Mouse (Mus musculus): ENCODE measurements at regions not wholly inside any gene's neighbourhood (a gene's known extent, or its start where the extent isn't known, plus 50 kb on each side); places are given as distances from the start of the nearest gene placed in this dataset.
A peak's percentile ranks its signal among the peaks of the same experiment; 100 is the strongest.

DNA sequence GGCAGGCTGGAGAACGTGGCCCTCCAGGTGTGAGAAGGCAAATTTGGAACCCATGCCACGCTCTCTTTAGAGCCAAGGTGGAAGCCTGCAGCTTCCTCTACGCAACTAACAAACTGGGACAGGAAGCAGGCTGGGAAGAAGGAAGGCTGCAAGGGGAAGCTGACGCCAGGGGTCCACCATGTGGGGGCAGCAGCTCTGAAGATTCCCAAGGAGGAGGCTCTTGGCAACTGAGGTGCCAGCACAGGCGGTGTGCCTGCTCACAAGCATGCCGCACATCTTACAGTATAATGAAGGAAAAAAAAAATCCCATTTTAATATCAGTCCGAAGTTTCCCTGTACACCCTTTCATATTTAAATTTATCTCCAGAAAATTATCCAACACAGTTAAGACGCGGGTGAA is 117.3 kb upstream of the Mki67 start:
- H3K27me3 ChIP-seq (ENCODE audit: insufficient read depth, poor library complexity, severe bottlenecking): peaks cover 26% of the 10 kb centered on the region

DNA sequence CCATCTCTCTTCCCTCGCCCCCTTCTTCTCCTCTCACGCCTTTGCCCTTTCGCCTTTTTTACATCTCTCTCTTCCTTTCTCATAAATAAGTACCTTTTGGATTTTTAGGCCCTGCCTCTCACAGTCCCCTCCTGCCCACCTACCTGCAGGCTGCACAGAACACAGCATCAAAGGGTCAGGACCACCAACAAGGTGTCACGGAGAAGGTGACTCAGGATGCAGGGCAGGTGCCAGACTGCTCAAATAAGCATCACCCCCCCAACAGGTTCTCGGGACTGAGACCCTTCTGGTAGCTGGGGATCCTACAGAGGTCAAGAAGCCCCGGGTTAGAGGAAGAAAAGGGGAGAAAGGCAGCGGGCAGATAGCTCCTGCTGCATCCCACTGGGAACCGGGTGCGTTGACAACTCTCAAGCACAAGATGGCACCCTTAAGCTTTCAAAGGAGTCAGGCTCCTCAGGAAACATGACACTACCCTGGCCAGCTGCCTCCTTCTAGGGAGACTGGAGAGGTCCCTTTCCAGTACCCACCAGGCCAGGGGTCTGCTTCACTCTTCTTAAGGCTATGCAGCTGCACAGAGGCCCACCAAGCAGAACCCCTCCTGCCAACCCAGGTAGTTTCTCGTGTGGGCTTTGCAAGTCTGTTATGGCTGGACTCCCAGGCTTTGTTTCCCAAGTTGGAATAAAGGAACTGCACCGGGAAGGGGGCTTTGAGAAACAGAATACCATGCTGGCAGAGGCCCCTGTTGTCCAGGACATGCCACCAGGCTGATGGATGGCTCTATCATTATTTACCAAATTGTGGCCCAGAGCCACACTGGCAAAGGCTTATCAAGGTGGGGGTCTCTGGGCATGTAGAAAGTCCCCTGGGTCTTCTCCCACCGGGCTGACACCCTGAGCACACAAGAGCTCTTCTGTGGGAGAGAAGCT is 120.9 kb upstream of the Mki67 start:
- no peak overlapping the region; the same call in 1 of the 2 replicates for H3K4me3 ChIP-seq
- peak; percentile 80 for DNase-seq (ENCODE audit: low spot score)
- H3K27ac ChIP-seq: peak overlapping the region; percentile 43; the same call in 1 of the 2 replicates
- 41% methylated on average over 12 of the region's 12 CpGs for WGBS
- peaks cover 5% of the 10 kb centered on the region; the same call in 1 of the 2 replicates for H3K4me1 ChIP-seq
- H3K9me3 ChIP-seq: no peaks in the 10 kb centered on the region
- no peaks in the 10 kb centered on the region for H3K36me3 ChIP-seq
- H3K27me3 ChIP-seq (ENCODE audit: insufficient read depth, poor library complexity, severe bottlenecking): peaks cover 25% of the 10 kb centered on the region

More for the DNA sequence above, 117.3 kb upstream of the Mki67 start:
- WGBS: 57% methylated on average over 9 of the region's 9 CpGs
- H3K4me1 ChIP-seq: peaks cover 5% of the 10 kb centered on the region; the same call in 1 of the 2 replicates
- no peak for DNase-seq (ENCODE audit: low spot score)
- no peaks in the 10 kb centered on the region for H3K9me3 ChIP-seq
- H3K36me3 ChIP-seq: no peaks in the 10 kb centered on the region
- no peak overlapping the region for H3K4me3 ChIP-seq
- no peak overlapping the region for H3K27ac ChIP-seq

DNA sequence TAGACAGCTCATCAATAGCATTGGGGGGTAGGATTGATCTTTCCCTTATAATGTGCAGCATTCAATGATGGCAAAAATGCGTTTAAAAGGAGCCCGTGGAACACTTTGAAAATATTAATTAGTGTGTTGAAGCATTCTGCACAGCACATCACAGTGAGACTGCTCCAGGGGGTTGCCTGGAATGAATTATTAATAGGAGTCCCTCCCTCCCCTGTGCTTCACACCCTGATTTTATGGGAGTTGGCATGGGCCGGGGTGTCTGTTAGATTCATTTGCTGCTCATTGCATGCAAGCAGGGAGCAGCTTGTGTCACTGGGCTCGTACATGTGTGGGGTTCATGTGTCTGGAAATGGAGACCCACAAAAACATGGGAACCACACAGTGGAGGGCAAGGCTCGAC is 127.9 kb upstream of the Mki67 start:
- H3K4me3 ChIP-seq: no peak overlapping the region
- H3K36me3 ChIP-seq: no peaks in the 10 kb centered on the region
- no peaks in the 10 kb centered on the region for H3K4me1 ChIP-seq
- WGBS: 76% methylated on average over 5 of the region's 5 CpGs
- H3K27ac ChIP-seq: no peak overlapping the region
- no peak for DNase-seq (ENCODE audit: low spot score)
- H3K9me3 ChIP-seq: no peaks in the 10 kb centered on the region
- H3K27me3 ChIP-seq (ENCODE audit: insufficient read depth, poor library complexity, severe bottlenecking): peaks cover 40% of the 10 kb centered on the region

DNA sequence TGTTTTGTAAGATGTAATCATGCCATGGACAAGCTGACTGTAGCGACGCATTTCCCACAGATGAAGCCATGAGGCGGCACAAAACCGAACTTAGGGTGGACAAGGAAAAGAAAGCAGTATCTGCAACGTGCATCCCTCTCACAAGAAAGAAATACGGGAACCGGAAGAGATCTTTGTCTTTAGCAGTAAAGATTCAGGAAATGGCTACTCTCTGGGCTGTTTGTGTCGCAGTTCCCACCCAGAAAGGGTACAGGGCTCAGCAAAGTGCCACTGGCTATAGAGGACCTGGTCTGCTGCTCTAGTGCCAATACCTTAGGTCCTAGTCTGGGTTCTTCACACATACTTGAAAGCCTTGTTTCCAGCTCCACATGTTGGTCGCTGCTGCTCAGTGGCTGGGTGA is 131.1 kb upstream of the Mki67 start:
- H3K9me3 ChIP-seq: no peaks in the 10 kb centered on the region
- no peak overlapping the region for H3K4me3 ChIP-seq
- DNase-seq (ENCODE audit: low spot score): no peak
- no peaks in the 10 kb centered on the region for H3K36me3 ChIP-seq
- H3K27me3 ChIP-seq (ENCODE audit: insufficient read depth, poor library complexity, severe bottlenecking): peaks cover 65% of the 10 kb centered on the region
- 69% methylated on average over 9 of the region's 9 CpGs for WGBS
- no peaks in the 10 kb centered on the region for H3K4me1 ChIP-seq
- no peak overlapping the region for H3K27ac ChIP-seq

DNA sequence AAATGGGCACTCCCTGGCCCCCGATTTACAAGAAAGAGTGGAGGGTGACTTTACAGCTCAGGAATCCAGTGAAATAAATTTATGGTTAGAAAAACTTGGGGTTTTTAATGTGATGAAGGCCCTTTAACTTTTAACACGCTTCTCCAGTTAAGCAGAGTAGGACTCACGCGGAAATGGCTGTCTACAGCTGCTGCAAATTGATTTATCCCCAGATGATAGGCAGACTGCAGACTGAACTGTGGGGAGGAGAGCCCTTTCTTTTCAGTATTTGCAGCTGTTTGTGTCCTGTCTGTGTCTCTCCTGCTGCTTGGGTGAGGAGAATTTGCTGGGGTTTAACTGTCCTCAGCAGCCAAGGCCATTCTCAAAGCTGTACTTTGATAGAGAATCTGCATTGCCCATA is 132.0 kb upstream of the Mki67 start:
- Histone ChIP-seq H3K4me1 (0 out of 2 replicates have a peak, but pooled peaks cover 1% of the 10 kb centered on the region), H3K36me3 (no peaks in the 10 kb centered on the region), H3K27ac (no peak overlapping the region), H3K4me3 (no peak overlapping the region), H3K9me3 (no peaks in the 10 kb centered on the region), H3K27me3 (ENCODE audit: insufficient read depth, poor library complexity, severe bottlenecking) (peaks cover 73% of the 10 kb centered on the region)
- 69% methylated on average over 4 of the region's 4 CpGs for WGBS
- no peak for DNase-seq (ENCODE audit: low spot score)

DNA sequence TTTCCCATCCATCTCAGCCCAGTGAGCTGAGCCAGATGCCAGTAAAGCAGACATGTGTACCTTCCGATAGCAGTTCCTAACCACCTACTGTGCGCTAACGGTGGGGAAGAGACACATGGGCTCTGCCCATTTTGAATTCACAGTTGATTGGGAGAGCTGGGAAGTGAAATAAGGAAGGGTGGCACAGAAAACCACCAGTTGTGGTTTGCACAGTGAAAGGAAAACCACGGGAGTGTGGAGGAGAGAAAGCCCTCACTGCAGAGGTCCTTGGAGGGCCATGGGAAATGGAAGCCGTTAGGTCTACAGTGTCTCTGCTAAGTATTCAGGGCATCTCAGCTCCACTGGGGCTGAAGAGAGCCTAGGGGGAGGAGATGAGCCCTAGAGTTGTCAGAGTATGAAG is 132.7 kb upstream of the Mki67 start:
- H3K9me3 ChIP-seq: no peaks in the 10 kb centered on the region
- H3K27me3 ChIP-seq (ENCODE audit: insufficient read depth, poor library complexity, severe bottlenecking): peaks cover 74% of the 10 kb centered on the region
- no peak overlapping the region for H3K27ac ChIP-seq
- H3K4me1 ChIP-seq: peaks cover 8% of the 10 kb centered on the region
- H3K36me3 ChIP-seq: no peaks in the 10 kb centered on the region
- WGBS: 52% methylated on average over 5 of the region's 5 CpGs
- H3K4me3 ChIP-seq: no peak overlapping the region
- DNase-seq (ENCODE audit: low spot score): no peak

DNA sequence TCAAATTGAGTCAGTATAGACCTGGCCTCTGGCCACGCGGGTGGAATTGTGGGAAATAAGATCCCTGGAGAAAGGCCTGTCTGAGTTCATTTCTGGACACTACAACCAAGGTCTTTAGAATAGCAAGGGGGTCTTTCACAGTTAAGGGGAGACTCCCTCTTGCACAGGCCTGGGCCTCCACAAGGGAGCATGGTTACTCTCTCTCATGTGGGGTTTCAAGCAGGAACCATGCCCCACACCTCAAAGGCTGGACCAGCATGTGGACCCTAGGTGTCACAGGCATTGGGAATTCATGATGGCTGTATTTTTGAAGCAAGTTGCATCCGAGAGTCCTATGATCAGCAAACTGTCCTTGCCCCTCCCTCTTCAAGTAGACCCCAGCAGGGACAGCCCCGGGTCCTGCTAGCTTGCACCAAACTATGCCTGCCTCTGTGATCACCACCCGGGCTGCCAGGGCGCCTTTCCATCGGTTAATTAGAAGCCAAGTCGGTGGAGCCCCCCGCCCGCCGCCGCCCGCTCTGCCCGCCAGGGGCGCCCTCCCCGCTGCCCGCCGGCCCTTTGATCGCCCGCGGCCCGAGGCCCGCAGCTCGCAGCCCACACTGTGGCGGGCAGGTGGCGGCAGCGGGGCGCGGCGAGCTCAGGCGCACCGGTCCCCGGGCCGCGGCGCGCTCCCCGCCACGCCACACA is 137.1 kb upstream of the Mki67 start:
- H3K27ac ChIP-seq: peak overlapping the region; percentile 62; the same call in 1 of the 2 replicates

DNA sequence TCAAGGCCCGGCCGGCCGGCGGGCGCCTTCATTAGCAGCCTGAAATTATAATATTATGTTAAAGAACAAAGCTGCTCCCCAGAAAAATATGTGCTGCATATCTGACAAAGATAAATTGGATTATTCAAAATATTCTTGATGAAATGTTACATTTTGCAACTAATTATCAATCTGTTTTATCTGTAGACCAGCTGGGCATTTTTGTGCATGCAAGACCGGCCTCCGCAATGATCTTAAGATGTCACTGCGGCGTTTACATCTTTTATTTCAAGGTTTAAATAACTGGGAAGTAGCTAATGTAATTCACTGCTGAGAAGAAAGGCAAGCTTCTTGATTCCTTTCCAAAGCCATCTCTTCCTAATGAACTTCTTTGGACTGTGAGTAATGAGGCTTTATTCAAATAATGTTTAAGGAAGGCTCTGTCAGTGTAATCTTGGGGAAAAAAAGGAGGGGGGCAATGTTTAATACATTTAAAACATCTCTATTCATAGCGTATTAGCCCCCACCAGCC is 137.7 kb upstream of the Mki67 start:
- peaks cover 11% of the 10 kb centered on the region for H3K4me1 ChIP-seq
- H3K27me3 ChIP-seq (ENCODE audit: insufficient read depth, poor library complexity, severe bottlenecking): peaks cover 57% of the 10 kb centered on the region
- no peaks in the 10 kb centered on the region for H3K9me3 ChIP-seq
- 27% methylated on average over 10 of the region's 10 CpGs for WGBS
- H3K36me3 ChIP-seq: no peaks in the 10 kb centered on the region
- DNase-seq (ENCODE audit: low spot score): no peak
- H3K27ac ChIP-seq: no peak overlapping the region
- peak overlapping the region; percentile 49 for H3K4me3 ChIP-seq

More for the DNA sequence above, 137.1 kb upstream of the Mki67 start:
- Histone ChIP-seq H3K9me3 (no peaks in the 10 kb centered on the region), H3K4me1 (peaks cover 11% of the 10 kb centered on the region), H3K27me3 (ENCODE audit: insufficient read depth, poor library complexity, severe bottlenecking) (peaks cover 63% of the 10 kb centered on the region), H3K4me3 (peak overlapping the region; percentile 49), H3K36me3 (no peaks in the 10 kb centered on the region)
- 6% methylated on average over 39 of the region's 39 CpGs for WGBS
- DNase-seq (ENCODE audit: low spot score): no peak

DNA sequence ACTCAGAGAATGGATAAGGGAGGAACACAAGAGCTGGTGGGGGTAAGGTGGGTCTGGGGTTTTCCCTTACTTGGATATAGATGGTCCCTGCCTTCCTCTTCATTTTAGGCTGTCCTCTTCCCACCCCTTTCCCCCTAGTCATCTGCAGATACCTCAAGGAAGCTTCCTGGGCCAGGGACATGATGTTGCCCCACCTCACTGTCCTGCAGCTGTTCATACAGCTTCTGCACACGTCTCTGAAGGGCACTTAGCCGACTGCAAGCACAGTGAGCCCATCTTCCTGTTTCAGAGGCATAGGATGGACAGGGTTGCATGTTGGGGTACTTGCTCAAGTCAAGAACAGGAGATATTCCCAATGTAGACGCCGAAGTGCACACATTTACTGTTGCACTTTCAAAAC is 144.1 kb upstream of the Mki67 start:
- no peaks in the 10 kb centered on the region for H3K36me3 ChIP-seq
- H3K4me1 ChIP-seq: peaks cover 28% of the 10 kb centered on the region
- 77% methylated on average over 4 of the region's 4 CpGs for WGBS
- DNase-seq (ENCODE audit: low spot score): no peak
- no peak overlapping the region for H3K4me3 ChIP-seq
- peaks cover 11% of the 10 kb centered on the region for H3K27me3 ChIP-seq (ENCODE audit: insufficient read depth, poor library complexity, severe bottlenecking)
- no peak overlapping the region for H3K27ac ChIP-seq
- H3K9me3 ChIP-seq: no peaks in the 10 kb centered on the region

DNA sequence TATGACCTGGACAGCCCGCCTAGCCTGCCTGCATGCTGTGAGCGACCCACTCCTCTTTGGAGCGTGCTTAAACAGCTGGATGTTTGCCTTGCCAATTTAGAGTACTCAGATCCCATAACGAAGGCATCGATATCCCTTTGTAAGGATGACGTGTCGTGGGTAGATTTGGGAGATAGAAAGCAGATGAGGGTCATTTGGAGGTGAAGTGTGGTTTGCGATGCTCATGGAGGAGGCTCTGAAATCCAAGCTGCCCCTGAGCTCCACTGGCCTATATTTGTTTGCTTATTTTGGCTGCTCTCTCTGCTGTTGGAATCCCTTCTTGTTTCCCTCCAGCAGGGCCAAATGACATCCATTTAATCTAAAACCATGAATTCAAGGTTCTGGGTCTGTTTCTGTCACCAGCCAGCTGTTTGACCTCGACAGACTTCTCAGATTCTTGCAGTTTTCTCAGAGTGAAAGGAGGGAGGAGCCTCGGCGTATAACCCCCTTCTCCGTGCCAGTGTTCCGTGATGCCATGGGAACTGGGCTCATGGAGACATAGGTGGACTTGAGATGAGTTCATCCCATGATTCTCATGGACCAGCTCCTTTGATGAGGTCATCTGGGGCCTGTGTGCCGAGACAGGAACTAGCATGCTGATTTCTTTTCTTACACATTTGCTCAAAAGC is 144.7 kb upstream of the Mki67 start:
- DNase-seq (ENCODE audit: low spot score): no peak
- 61% methylated on average over 14 of the region's 14 CpGs for WGBS
- H3K4me1 ChIP-seq: peaks cover 28% of the 10 kb centered on the region
- no peak overlapping the region for H3K27ac ChIP-seq
- H3K36me3 ChIP-seq: no peaks in the 10 kb centered on the region
- H3K9me3 ChIP-seq: no peaks in the 10 kb centered on the region
- H3K4me3 ChIP-seq: no peak overlapping the region
- H3K27me3 ChIP-seq (ENCODE audit: insufficient read depth, poor library complexity, severe bottlenecking): peaks cover 11% of the 10 kb centered on the region

DNA sequence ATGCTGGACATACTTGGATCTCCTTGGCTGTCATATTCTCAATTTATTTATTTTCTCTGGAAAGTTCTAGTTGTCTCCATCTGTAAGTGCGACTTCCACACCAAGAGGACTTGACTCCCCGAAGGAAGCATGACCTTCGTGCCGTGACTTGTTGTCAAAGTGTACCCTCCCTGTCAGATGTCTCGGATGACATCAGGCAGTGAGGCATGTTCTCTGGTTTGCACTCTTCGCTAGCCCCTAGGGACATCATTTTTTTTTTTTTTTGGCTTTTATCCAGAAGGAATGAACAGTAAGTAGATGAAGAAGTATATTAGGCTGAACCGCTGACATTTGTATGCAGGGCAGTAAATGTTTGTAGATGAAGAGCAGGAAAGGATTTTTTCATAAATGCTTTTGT is 145.2 kb upstream of the Mki67 start:
- no peaks in the 10 kb centered on the region for H3K36me3 ChIP-seq
- H3K27ac ChIP-seq: no peak overlapping the region
- 57% methylated on average over 7 of the region's 7 CpGs for WGBS
- no peak overlapping the region for H3K4me3 ChIP-seq
- peaks cover 28% of the 10 kb centered on the region for H3K4me1 ChIP-seq
- no peaks in the 10 kb centered on the region for H3K9me3 ChIP-seq
- H3K27me3 ChIP-seq (ENCODE audit: insufficient read depth, poor library complexity, severe bottlenecking): peaks cover 11% of the 10 kb centered on the region
- DNase-seq (ENCODE audit: low spot score): no peak

DNA sequence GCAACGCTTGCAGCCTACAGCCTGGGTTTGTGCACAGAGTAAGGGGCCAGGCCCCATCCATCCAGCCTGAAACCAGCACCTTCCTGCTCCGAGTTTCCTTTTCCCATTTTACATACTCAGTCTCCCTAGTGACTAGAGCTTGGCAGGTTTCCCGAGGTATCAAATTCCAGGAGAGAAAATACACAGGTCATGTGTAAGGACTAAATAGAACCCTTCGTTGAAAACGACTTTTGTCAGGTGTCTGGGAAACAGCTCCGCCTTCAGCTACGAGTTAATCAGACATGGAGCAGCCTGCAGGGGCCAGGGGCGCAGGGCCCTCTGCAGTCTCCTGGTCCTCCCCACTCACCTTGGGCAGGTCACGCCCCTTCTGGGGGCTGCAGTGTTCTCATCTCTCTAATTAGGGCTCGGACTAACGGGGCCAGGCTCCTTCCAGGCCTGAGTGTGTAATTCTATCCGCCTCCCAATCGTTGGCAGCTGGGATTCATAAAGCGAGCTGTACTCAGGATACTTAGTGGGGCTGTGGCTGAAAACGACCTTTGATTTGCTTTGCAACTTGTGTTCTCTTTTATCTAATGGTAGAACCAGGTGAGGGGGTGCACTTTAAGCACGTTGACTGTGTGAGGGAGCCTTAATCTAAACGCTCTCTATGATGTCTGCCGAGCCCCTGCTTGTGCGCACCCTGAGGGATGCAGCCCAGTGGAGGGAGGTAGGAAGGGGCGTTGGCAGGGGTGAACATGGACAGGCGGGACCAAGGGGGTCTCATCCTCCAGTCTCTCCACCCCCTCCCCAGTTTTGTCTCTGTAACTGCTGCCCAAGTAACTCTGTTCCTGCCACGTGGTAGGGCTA is 147.6 kb upstream of the Mki67 start:
- Histone ChIP-seq H3K9me3 (no peaks in the 10 kb centered on the region), H3K27me3 (ENCODE audit: insufficient read depth, poor library complexity, severe bottlenecking) (peaks cover 11% of the 10 kb centered on the region), H3K4me1 (peaks cover 28% of the 10 kb centered on the region), H3K36me3 (no peaks in the 10 kb centered on the region), H3K4me3 (no peak overlapping the region), H3K27ac (peak overlapping the region; percentile 71)
- 46% methylated on average over 22 of the region's 22 CpGs for WGBS
- no peak for DNase-seq (ENCODE audit: low spot score)

Data from heart, embryonic 10.5 days (tissue).